Comparison of ENCODE assay signal across 8 mouse cellular contexts in genomic region chr11:62550227-62550685, GRCm38 (mm10). TPM values are rescaled to one million over a fixed set of nuclear protein-coding genes. Genes with fewer than 3 reads are reported as not detected.
DNase-seq lines count a peak whose midpoint lies in the region; ATAC-seq and TF ChIP-seq lines count a peak whose summit lies in the region.

No protein-coding gene starts in this region.

- H3K27me3 ChIP-seq in lung, embryonic 16.5 days (ENCODE audit: control insufficient read depth, insufficient read depth, low read depth, low read length), result no peaks in the 10 kb centered on the region

- peak; percentile 71 for DNase-seq in ES-E14 (ENCODE audit: low read depth, low spot score)
- peak; percentile 85 for DNase-seq in brain, embryonic 14.5 days (ENCODE audit: low read depth)
- peak; percentile 58 for DNase-seq in fibroblast of lung, adult 2 months (ENCODE audit: low read depth)
- peak; percentile 54 for DNase-seq in layer of hippocampus, adult 9-10 months (ENCODE audit: low spot score)
- DNase-seq in ovary, postnatal 10 days (ENCODE audit: low spot score), result peak; percentile 29
- peak; percentile 38 for DNase-seq in urinary bladder, postnatal 25 days (ENCODE audit: low spot score)

- H3K9me3 ChIP-seq in ES-E14 (ENCODE audit: control insufficient read depth, insufficient read depth, low read depth, low read length), result no peaks in the 10 kb centered on the region
- H3K9me3 ChIP-seq in lung, embryonic 16.5 days (ENCODE audit: control insufficient read depth, low read length), result no peaks in the 10 kb centered on the region

- in situ Hi-C loops in ES-E14 (cut with MboI; ENCODE audit: low sequenced_read_pairs in 2 of 2, unreplicated experiment in 2 of 2), result no loop called here

- TF ChIP-seq CTCF in brain, embryonic 14.5 days (IDR thresholded peaks at IDR 0.05; ENCODE audit: borderline replicate concordance, extremely low read depth, insufficient read depth, insufficient read length), result no peak

- peak overlapping the region; percentile 94 for H3K9ac ChIP-seq in ES-E14 (ENCODE audit: insufficient read depth, low read depth, low read length, poor library complexity, severe bottlenecking)
- peak overlapping the region; percentile 88 for H3K9ac ChIP-seq in lung, embryonic 16.5 days (ENCODE audit: low read length)

- ATAC-seq in hematopoietic stem cell, adult 5-6 weeks (replicated peaks in 1 of 2; ENCODE audit: insufficient read depth in 1 of 2, low FRiP score in 2 of 2, low TSS enrichment in 1 of 2, low read depth in 1 of 2, poor library complexity in 2 of 2, severe bottlenecking in 2 of 2), result peak; percentile 13 to 28; a peak in 2 of 4 replicates
- ATAC-seq in lung, embryonic 16.5 days (ENCODE audit: low read depth), result peak; percentile 41

- H3K27ac ChIP-seq in ES-E14 (ENCODE audit: insufficient read depth, low read depth, low read length, poor library complexity, severe bottlenecking), result peak overlapping the region; percentile 98
- H3K27ac ChIP-seq in lung, embryonic 16.5 days (ENCODE audit: low read length), result peak overlapping the region; percentile 96

- 0% methylated on average over 11 of the region's 11 CpGs for WGBS in lung, embryonic 16.5 days

- H3K4me1 ChIP-seq in ES-E14 (ENCODE audit: control insufficient read depth in 2 of 2, insufficient read depth in 2 of 2, low read length in 2 of 2, poor library complexity in 1 of 2), result peaks cover 0 to 2% of the 10 kb centered on the region in 2 experiments; a peak in 1 of 4 replicates
- H3K4me1 ChIP-seq in lung, embryonic 16.5 days (replicated peaks; ENCODE audit: control insufficient read depth, insufficient read depth, low read length), result peaks cover 24% of the 10 kb centered on the region

- H3K36me3 ChIP-seq in ES-E14 (ENCODE audit: control insufficient read depth, insufficient read depth, low read length, poor library complexity, severe bottlenecking), result peaks cover 6% of the 10 kb centered on the region
- H3K36me3 ChIP-seq in lung, embryonic 16.5 days (ENCODE audit: control insufficient read depth, insufficient read depth, low read length), result peaks cover 16% of the 10 kb centered on the region; the same call in 1 of the 2 replicates

- TF ChIP-seq POLR2A in brain, embryonic 14.5 days (IDR thresholded peaks at IDR 0.05; ENCODE audit: borderline replicate concordance, extremely low read depth, insufficient read depth, insufficient read length, poor library complexity, severe bottlenecking), result no peak

- peak overlapping the region; percentile 76 to 83 for H3K4me3 ChIP-seq in ES-E14 (ENCODE audit: insufficient read depth in 1 of 2, low read depth in 1 of 2, low read length in 2 of 2, poor library complexity in 1 of 2, severe bottlenecking in 1 of 2)
- H3K4me3 ChIP-seq in lung, embryonic 16.5 days (ENCODE audit: low read length), result peak overlapping the region; percentile 70

- peak overlapping the region; percentile 89 for H3K4me2 ChIP-seq in lung, embryonic 16.5 days (ENCODE audit: low read depth, low read length)

TF ChIP-seq in ES-E14, 5 proteins besides CTCF, POLR2A, EP300 and RAD21:
- TF ChIP-seq ZC3H11A (IDR thresholded peaks at IDR 0.05; ENCODE audit: borderline replicate concordance, low read depth, low read length) (no peak), ZNF384 (IDR thresholded peaks at IDR 0.05; ENCODE audit: low read depth, low read length) (no peak), CHD2 (IDR thresholded peaks at IDR 0.05; ENCODE audit: low read depth, low read length) (no peak), HCFC1 (IDR thresholded peaks at IDR 0.05; ENCODE audit: borderline replicate concordance, insufficient read depth, low read length) (no peak; the same call in 1 of the 2 replicates), MAFK (IDR thresholded peaks at IDR 0.05; ENCODE audit: insufficient read depth, low read depth, low read length) (no peak)
TF ChIP-seq in ES-E14: peak in this region for 0.

RNA-seq across cellular contexts. Expression of gene Ubb, which starts 0.7 kb away (rescaled TPM):
- total RNA-seq in ES-E14 (2012; rRNA removed), result 1,350 and 1,664 TPM in 2 replicates
- 4,191 and 5,062 TPM in 2 replicates for polyA plus RNA-seq in brain, embryonic 14.5 days (2012; rRNA removed)
- total RNA-seq in hematopoietic stem cell, adult 5-6 weeks (2017), result 1,136 and 1,520 TPM in 2 replicates
- polyA plus RNA-seq in lung, embryonic 16.5 days (2015; fragmentation: Nextera tagmentation; extraction: Ambion mirVana), result 3,082 and 3,189 TPM in 2 replicates

RNA-seq across cellular contexts. Expression of gene Cenpv, which starts 11.2 kb away (rescaled TPM):
- total RNA-seq in ES-E14 (2012; rRNA removed), result 66.5 and 68.0 TPM in 2 replicates
- polyA plus RNA-seq in brain, embryonic 14.5 days (2012; rRNA removed), result 112 and 180 TPM in 2 replicates
- 11.5 and 33.0 TPM in 2 replicates for total RNA-seq in hematopoietic stem cell, adult 5-6 weeks (2017)
- 7.9 and 9.0 TPM in 2 replicates for polyA plus RNA-seq in lung, embryonic 16.5 days (2015; fragmentation: Nextera tagmentation; extraction: Ambion mirVana)

RNA-seq across cellular contexts. Expression of gene Trpv2, which starts 24.0 kb away (rescaled TPM):
- total RNA-seq in ES-E14 (2012; rRNA removed), result 9.8 and 13.4 TPM in 2 replicates
- 20.5 and 26.3 TPM in 2 replicates for polyA plus RNA-seq in brain, embryonic 14.5 days (2012; rRNA removed)
- 24.5 TPM in 2 replicates for total RNA-seq in hematopoietic stem cell, adult 5-6 weeks (2017)
- polyA plus RNA-seq in lung, embryonic 16.5 days (2015; fragmentation: Nextera tagmentation; extraction: Ambion mirVana), result 4.8 and 4.9 TPM in 2 replicates

Comparison
In these comparisons a context has a peak if more than half of its experiments do, and no peak if none do; other contexts are left out.
1. Peak in every context shown above with its lines: DNase-seq, ATAC-seq, H3K4me3 ChIP-seq and H3K27ac ChIP-seq.
2. DNase-seq: peak in every context shown above with its lines; median percentile 85 in brain, embryonic 14.5 days; 71 in ES-E14; 58 in fibroblast of lung, adult 2 months; 54 in layer of hippocampus, adult 9-10 months; 38 in urinary bladder, postnatal 25 days; 29 in ovary, postnatal 10 days.